Mouse (Mus musculus) C2C12 (cell line): ENCODE results near the gene Ddx27.

ENCODE experiments used
- CEBPB ChIP-seq: IDR thresholded peaks from one replicate; pipeline ENCODE4 v1.6.1; 2011; ENCODE audit warnings: low read depth, mild to moderate bottlenecking, control low read depth, moderate library complexity
- CTCF ChIP-seq: IDR thresholded peaks from one replicate; pipeline ENCODE4 v1.5.1; 2011; ENCODE audit not compliant: control insufficient read depth, insufficient read depth, insufficient read length

- TF ChIP-seq CEBPB, result no peak
- no peak for TF ChIP-seq CTCF
These were observed 24.1 kb upstream of the Ddx27 start for GRCm38 (mm10) chr2:166990861-166991260.
